Mouse (Mus musculus): ENCODE data around the gene Ppp2r5e.

Gene Ppp2r5e

GRCm38 (mm10) chr12:75543346-75543745 is 52.7 kb downstream of the Ppp2r5e start:
- in situ Hi-C loops (cut with MboI; ENCODE audit: unreplicated experiment in 2 of 2): no loop called here

GRCm38 (mm10) chr12:75540621-75541171 is 55.3 kb downstream of the Ppp2r5e start:
- in situ Hi-C loops (cut with MboI; ENCODE audit: unreplicated experiment in 2 of 2): no loop called here

- in situ Hi-C loops (cut with MboI; ENCODE audit: unreplicated experiment in 2 of 2): no loop called here
Measured at GRCm38 (mm10) chr12:75539228-75539627, 56.8 kb downstream of the Ppp2r5e start.

- in situ Hi-C loops (cut with MboI; ENCODE audit: unreplicated experiment in 2 of 2): no loop called here
Measured at GRCm38 (mm10) chr12:75537673-75538423, 58.2 kb downstream of the Ppp2r5e start.

GRCm38 (mm10) chr12:75537019-75537672 is 58.9 kb downstream of the Ppp2r5e start:
- in situ Hi-C loops (cut with MboI; ENCODE audit: unreplicated experiment in 2 of 2): no loop called here

- in situ Hi-C loops (cut with MboI; ENCODE audit: unreplicated experiment in 2 of 2): no loop called here
Measured at GRCm38 (mm10) chr12:75536566-75536965, 59.5 kb downstream of the Ppp2r5e start.

GRCm38 (mm10) chr12:75533145-75533544 is 62.9 kb downstream of the Ppp2r5e start:
- in situ Hi-C loops (cut with MboI; ENCODE audit: unreplicated experiment in 2 of 2): no loop called here

GRCm38 (mm10) chr12:75531895-75532294 is 64.2 kb downstream of the Ppp2r5e start:
- in situ Hi-C loops (cut with MboI; ENCODE audit: unreplicated experiment in 2 of 2): no loop called here

GRCm38 (mm10) chr12:75528857-75529808 is 66.9 kb downstream of the Ppp2r5e start:
- in situ Hi-C loops (cut with MboI; ENCODE audit: unreplicated experiment in 2 of 2): no loop called here

GRCm38 (mm10) chr12:75528300-75528699 is 67.7 kb downstream of the Ppp2r5e start:
- in situ Hi-C loops (cut with MboI; ENCODE audit: unreplicated experiment in 2 of 2): no loop called here

- in situ Hi-C loops (cut with MboI; ENCODE audit: unreplicated experiment in 2 of 2): no loop called here
Measured at GRCm38 (mm10) chr12:75524199-75524598, 71.8 kb downstream of the Ppp2r5e start.

- in situ Hi-C loops (cut with MboI; ENCODE audit: unreplicated experiment in 2 of 2): no loop called here
Measured at GRCm38 (mm10) chr12:75522931-75523330, 73.1 kb downstream of the Ppp2r5e start.

- in situ Hi-C loops (cut with MboI; ENCODE audit: unreplicated experiment in 2 of 2): no loop called here
Measured at GRCm38 (mm10) chr12:75522360-75522759, 73.7 kb downstream of the Ppp2r5e start.

GRCm38 (mm10) chr12:75520395-75520794 is 75.7 kb downstream of the Ppp2r5e start:
- in situ Hi-C loops (cut with MboI; ENCODE audit: unreplicated experiment in 2 of 2): no loop called here

GRCm38 (mm10) chr12:75519181-75519940 is 76.7 kb downstream of the Ppp2r5e start:
- in situ Hi-C loops (cut with MboI; ENCODE audit: unreplicated experiment in 2 of 2): no loop called here

- in situ Hi-C loops (cut with MboI; ENCODE audit: unreplicated experiment in 2 of 2): no loop called here
Measured at GRCm38 (mm10) chr12:75515301-75515906, 80.6 kb downstream of the Ppp2r5e start.

GRCm38 (mm10) chr12:75511520-75511919 is 84.5 kb downstream of the Ppp2r5e start:
- in situ Hi-C loops (cut with MboI; ENCODE audit: unreplicated experiment in 2 of 2): no loop called here

- in situ Hi-C loops (cut with MboI; ENCODE audit: unreplicated experiment in 2 of 2): no loop called here
Measured at GRCm38 (mm10) chr12:75504991-75505650, 90.9 kb downstream of the Ppp2r5e start.

GRCm38 (mm10) chr12:75502664-75503063 is 93.4 kb downstream of the Ppp2r5e start:
- in situ Hi-C loops (cut with MboI; ENCODE audit: unreplicated experiment in 2 of 2): no loop called here

Measured in v-Abl transformed pro-B cells (cell line).